Mouse (Mus musculus): ENCODE measurements around the gene Gas7. TPM values are rescaled to one million over a fixed set of nuclear protein-coding genes. Genes with fewer than 3 reads are reported as not detected.

The Gas7 gene
- total RNA-seq, 2 experiments from 2014 or later, result 303 to 348 TPM

GRCm38 (mm10) chr11:67652194-67652892 lies 197.1 kb downstream of the Gas7 start:
- DNase-seq (ENCODE audit: low spot score in 2 of 2), result peak; percentile 59 to 70

- no peak for DNase-seq (ENCODE audit: low spot score in 2 of 2)
Observed at GRCm38 (mm10) chr11:67652893-67653255, 197.6 kb downstream of the Gas7 start.

GRCm38 (mm10) chr11:67653521-67654090 lies 198.4 kb downstream of the Gas7 start:
- no peak for DNase-seq (ENCODE audit: low spot score in 2 of 2)

- no peak for DNase-seq (ENCODE audit: low spot score in 2 of 2)
Observed at GRCm38 (mm10) chr11:67654514-67654913, 199.3 kb downstream of the Gas7 start.

- DNase-seq (ENCODE audit: low spot score in 2 of 2), result peak; percentile 70 to 81
Observed at GRCm38 (mm10) chr11:67655236-67655959, 200.2 kb downstream of the Gas7 start.

GRCm38 (mm10) chr11:67656366-67656765 lies 201.1 kb downstream of the Gas7 start:
- no peak for DNase-seq (ENCODE audit: low spot score in 2 of 2)

- DNase-seq (ENCODE audit: low spot score in 2 of 2), result no peak
Observed at GRCm38 (mm10) chr11:67656811-67657210, 201.6 kb downstream of the Gas7 start.

- DNase-seq (ENCODE audit: low spot score in 2 of 2), result peak; percentile 46 to 65
Observed at GRCm38 (mm10) chr11:67657685-67658382, 202.6 kb downstream of the Gas7 start.

GRCm38 (mm10) chr11:67661465-67661864 lies 206.2 kb downstream of the Gas7 start:
- DNase-seq (ENCODE audit: low spot score in 2 of 2), result no peak

- no peak for DNase-seq (ENCODE audit: low spot score in 2 of 2)
Observed at GRCm38 (mm10) chr11:67663437-67663836, 208.2 kb downstream of the Gas7 start.

- DNase-seq (ENCODE audit: low spot score in 2 of 2), result peak in 1 of 2 experiments; percentile 36
Observed at GRCm38 (mm10) chr11:67664261-67664660, 209.0 kb downstream of the Gas7 start.

GRCm38 (mm10) chr11:67664918-67665317 lies 209.7 kb downstream of the Gas7 start:
- no peak for DNase-seq (ENCODE audit: low spot score in 2 of 2)

GRCm38 (mm10) chr11:67666129-67666528 lies 210.9 kb downstream of the Gas7 start:
- no peak for DNase-seq (ENCODE audit: low spot score in 2 of 2)

- peak; percentile 78 to 80 for DNase-seq (ENCODE audit: low spot score in 2 of 2)
Observed at GRCm38 (mm10) chr11:67667531-67668332, 212.5 kb downstream of the Gas7 start.

GRCm38 (mm10) chr11:67668460-67669007 lies 213.3 kb downstream of the Gas7 start:
- no peak for DNase-seq (ENCODE audit: low spot score in 2 of 2)

- DNase-seq (ENCODE audit: low spot score in 2 of 2), result no peak
Observed at GRCm38 (mm10) chr11:67670031-67670430, 214.8 kb downstream of the Gas7 start.

GRCm38 (mm10) chr11:67672140-67672539 lies 216.9 kb downstream of the Gas7 start:
- DNase-seq (ENCODE audit: low spot score in 2 of 2), result no peak

GRCm38 (mm10) chr11:67675562-67676540 lies 220.6 kb downstream of the Gas7 start:
- DNase-seq (ENCODE audit: low spot score in 2 of 2), result peak; percentile 67 to 71

GRCm38 (mm10) chr11:67679300-67679699 lies 224.1 kb downstream of the Gas7 start:
- DNase-seq (ENCODE audit: low spot score in 2 of 2), result no peak

All from layer of hippocampus, postnatal 10 days (tissue).